Mouse (Mus musculus): ENCODE data around the gene Frat1. TPM values are rescaled to one million over a fixed set of nuclear protein-coding genes. Genes with fewer than 3 reads are reported as not detected.

Frat1 gene
- total RNA-seq, 2 experiments from 2014 or later: 20.4 to 21.7 TPM

Other genes starting within 250 kb of the Frat1 start
- gene Gm340, start 247.6 kb upstream of the Frat1 start, total RNA-seq (2021): 10 to 100 TPM; 14.1 to 15.9 TPM
- gene Slit1, start 86.3 kb upstream of the Frat1 start, total RNA-seq (2021): 10 to 100 TPM; 56.8 to 70.8 TPM
- 1 to 10 TPM; 4.2 to 4.3 TPM for gene Arhgap19, start 27.9 kb upstream of the Frat1 start, total RNA-seq (2021)
- gene Frat2, start 18.2 kb downstream of the Frat1 start, total RNA-seq (2021): 10 to 100 TPM; 13.3 to 14.1 TPM
- 10 to 100 TPM; 33.0 to 33.5 TPM for gene Rrp12, start 66.2 kb downstream of the Frat1 start, total RNA-seq (2021)
- gene Pgam1, start 82.0 kb downstream of the Frat1 start, total RNA-seq (2021): 100 to 1,000 TPM; 288 to 313 TPM
- 10 to 100 TPM; 30.8 to 36.8 TPM for gene Exosc1, start 103.5 kb downstream of the Frat1 start, total RNA-seq (2021)
- gene Zdhhc16, start 103.5 kb downstream of the Frat1 start, total RNA-seq (2021): 10 to 100 TPM; 67.6 to 72.9 TPM
- 10 to 100 TPM; 38.4 to 51.1 TPM for gene Mms19, start 151.2 kb downstream of the Frat1 start, total RNA-seq (2021)
- 10 to 100 TPM; 12.7 to 13.5 TPM for gene Ubtd1, start 151.8 kb downstream of the Frat1 start, total RNA-seq (2021)
- gene Ankrd2, start 206.0 kb downstream of the Frat1 start, total RNA-seq (2021): not detected
- 10 to 100 TPM in 1 of 2 experiments, 1 to 10 TPM in 1; 9.0 to 10.2 TPM for gene Hoga1, start 215.6 kb downstream of the Frat1 start, total RNA-seq (2021)
- gene 4933411K16Rik, start 222.3 kb downstream of the Frat1 start, total RNA-seq (2021): 1 to 10 TPM; 2.2 to 2.6 TPM